Mouse (Mus musculus): ENCODE data around the gene Kxd1. TPM values are rescaled to one million over a fixed set of nuclear protein-coding genes. Genes with fewer than 3 reads are reported as not detected.

The Kxd1 gene
- polyA plus RNA-seq, 1 experiment from 2014 or later: 50.0 TPM

GRCm38 (mm10) chr8:70528182-70528797, 534 bp upstream of the Kxd1 start:
- peaks cover 13% of the 10 kb centered on the region for H3K4me1 ChIP-seq (ENCODE audit: control insufficient read depth, insufficient read depth, low read length)
- WGBS: 38% methylated on average over 13 of the region's 13 CpGs
- no peaks in the 10 kb centered on the region for H3K27me3 ChIP-seq (ENCODE audit: control insufficient read depth, insufficient read depth, low read length)
- peak overlapping the region; percentile 87 for H3K4me3 ChIP-seq (ENCODE audit: low read depth, low read length)
- H3K36me3 ChIP-seq (ENCODE audit: control insufficient read depth, insufficient read depth, low read length): peaks cover 13% of the 10 kb centered on the region; the same call in 1 of the 2 replicates
- H3K9me3 ChIP-seq (ENCODE audit: control insufficient read depth, low read length): no peaks in the 10 kb centered on the region
- H3K9ac ChIP-seq (ENCODE audit: low read length): peak overlapping the region; percentile 96
- H3K4me2 ChIP-seq: peak overlapping the region; percentile 88
- DNase-seq (ENCODE audit: low spot score, missing footprints): peak; percentile 91
- ATAC-seq (ENCODE audit: low FRiP score): no peak
- H3K27ac ChIP-seq (ENCODE audit: low read depth, low read length): no peak overlapping the region; the same call in 1 of the 2 replicates

GRCm38 (mm10) chr8:70527111-70527511, 645 bp downstream of the Kxd1 start:
- 3% methylated on average over 8 of the region's 8 CpGs for WGBS
- Histone ChIP-seq H3K9me3 (ENCODE audit: control insufficient read depth, low read length) (no peaks in the 10 kb centered on the region), H3K9ac (ENCODE audit: low read length) (peak overlapping the region; percentile 96), H3K4me3 (ENCODE audit: low read depth, low read length) (peak overlapping the region; percentile 87), H3K4me1 (ENCODE audit: control insufficient read depth, insufficient read depth, low read length) (peaks cover 17% of the 10 kb centered on the region), H3K27ac (ENCODE audit: low read depth, low read length) (no peak overlapping the region), H3K36me3 (ENCODE audit: control insufficient read depth, insufficient read depth, low read length) (peaks cover 7% of the 10 kb centered on the region; the same call in 1 of the 2 replicates), H3K4me2 (peak overlapping the region; percentile 88), H3K27me3 (ENCODE audit: control insufficient read depth, insufficient read depth, low read length) (no peaks in the 10 kb centered on the region)
- ATAC-seq (ENCODE audit: low FRiP score): no peak
- no peak for DNase-seq (ENCODE audit: low spot score, missing footprints)

GRCm38 (mm10) chr8:70522592-70523403, 5.0 kb downstream of the Kxd1 start:
- ATAC-seq (ENCODE audit: low FRiP score) (peak; percentile 81), DNase-seq (ENCODE audit: low spot score, missing footprints) (peak; percentile 99)
- H3K27me3 ChIP-seq (ENCODE audit: control insufficient read depth, insufficient read depth, low read length): no peaks in the 10 kb centered on the region
- peak overlapping the region; percentile 57 for H3K4me3 ChIP-seq (ENCODE audit: low read depth, low read length)
- no peaks in the 10 kb centered on the region for H3K9me3 ChIP-seq (ENCODE audit: control insufficient read depth, low read length)
- 1% methylated on average over 50 of the region's 51 CpGs for WGBS
- peak overlapping the region; percentile 45; the same call in 1 of the 2 replicates for H3K27ac ChIP-seq (ENCODE audit: low read depth, low read length)
- peaks cover 13% of the 10 kb centered on the region for H3K4me1 ChIP-seq (ENCODE audit: control insufficient read depth, insufficient read depth, low read length)
- H3K4me2 ChIP-seq: peak overlapping the region; percentile 68
- no peaks in the 10 kb centered on the region for H3K36me3 ChIP-seq (ENCODE audit: control insufficient read depth, insufficient read depth, low read length)
- H3K9ac ChIP-seq (ENCODE audit: low read length): peak overlapping the region; percentile 76

GRCm38 (mm10) chr8:70519606-70520005, 8.2 kb downstream of the Kxd1 start:
- H3K9ac ChIP-seq (ENCODE audit: low read length): no peak overlapping the region
- no peak overlapping the region for H3K4me3 ChIP-seq (ENCODE audit: low read depth, low read length)
- WGBS: 71% methylated on average over 2 of the region's 2 CpGs

GRCm38 (mm10) chr8:70519043-70519442, 8.7 kb downstream of the Kxd1 start:
- WGBS: 94% methylated on average over 6 of the region's 6 CpGs
- no peak overlapping the region for H3K4me2 ChIP-seq
- ATAC-seq (ENCODE audit: low FRiP score) (no peak), DNase-seq (ENCODE audit: low spot score, missing footprints) (no peak)
- no peaks in the 10 kb centered on the region for H3K9me3 ChIP-seq (ENCODE audit: control insufficient read depth, low read length)
- H3K27me3 ChIP-seq (ENCODE audit: control insufficient read depth, insufficient read depth, low read length): no peaks in the 10 kb centered on the region
- no peak overlapping the region for H3K4me3 ChIP-seq (ENCODE audit: low read depth, low read length)
- H3K27ac ChIP-seq (ENCODE audit: low read depth, low read length): no peak overlapping the region
- H3K9ac ChIP-seq (ENCODE audit: low read length): no peak overlapping the region
- no peaks in the 10 kb centered on the region; the same call in 1 of the 2 replicates for H3K36me3 ChIP-seq (ENCODE audit: control insufficient read depth, insufficient read depth, low read length)
- peaks cover 6% of the 10 kb centered on the region; the same call in 1 of the 2 replicates for H3K4me1 ChIP-seq (ENCODE audit: control insufficient read depth, insufficient read depth, low read length)

More at GRCm38 (mm10) chr8:70519606-70520005, 8.2 kb downstream of the Kxd1 start:
- no peak overlapping the region for H3K27ac ChIP-seq (ENCODE audit: low read depth, low read length)
- DNase-seq (ENCODE audit: low spot score, missing footprints) (no peak), ATAC-seq (ENCODE audit: low FRiP score) (no peak)
- no peaks in the 10 kb centered on the region for H3K36me3 ChIP-seq (ENCODE audit: control insufficient read depth, insufficient read depth, low read length)
- no peaks in the 10 kb centered on the region for H3K9me3 ChIP-seq (ENCODE audit: control insufficient read depth, low read length)
- H3K27me3 ChIP-seq (ENCODE audit: control insufficient read depth, insufficient read depth, low read length): no peaks in the 10 kb centered on the region
- no peak overlapping the region for H3K4me2 ChIP-seq
- H3K4me1 ChIP-seq (ENCODE audit: control insufficient read depth, insufficient read depth, low read length): peaks cover 6% of the 10 kb centered on the region; the same call in 1 of the 2 replicates

GRCm38 (mm10) chr8:70517940-70518643, 9.7 kb downstream of the Kxd1 start:
- 72% methylated on average over 10 of the region's 10 CpGs for WGBS

GRCm38 (mm10) chr8:70513441-70513840, 14.3 kb downstream of the Kxd1 start:
- no peak for DNase-seq (ENCODE audit: low spot score, missing footprints)
- ATAC-seq (ENCODE audit: low FRiP score): no peak
- 87% methylated on average over 2 of the region's 2 CpGs for WGBS
- peaks cover 13% of the 10 kb centered on the region for H3K4me1 ChIP-seq (ENCODE audit: control insufficient read depth, insufficient read depth, low read length)
- no peak overlapping the region for H3K4me3 ChIP-seq (ENCODE audit: low read depth, low read length)
- H3K9me3 ChIP-seq (ENCODE audit: control insufficient read depth, low read length): no peaks in the 10 kb centered on the region
- H3K27ac ChIP-seq (ENCODE audit: low read depth, low read length): no peak overlapping the region
- no peak overlapping the region for H3K4me2 ChIP-seq
- peaks cover 5% of the 10 kb centered on the region for H3K36me3 ChIP-seq (ENCODE audit: control insufficient read depth, insufficient read depth, low read length)
- H3K9ac ChIP-seq (ENCODE audit: low read length): no peak overlapping the region
- H3K27me3 ChIP-seq (ENCODE audit: control insufficient read depth, insufficient read depth, low read length): no peaks in the 10 kb centered on the region

More at GRCm38 (mm10) chr8:70517940-70518643, 9.7 kb downstream of the Kxd1 start:
- no peaks in the 10 kb centered on the region for H3K27me3 ChIP-seq (ENCODE audit: control insufficient read depth, insufficient read depth, low read length)
- peaks cover 6% of the 10 kb centered on the region; the same call in 1 of the 2 replicates for H3K4me1 ChIP-seq (ENCODE audit: control insufficient read depth, insufficient read depth, low read length)
- H3K36me3 ChIP-seq (ENCODE audit: control insufficient read depth, insufficient read depth, low read length): no peaks in the 10 kb centered on the region; the same call in none of the 2 replicates
- no peak overlapping the region for H3K27ac ChIP-seq (ENCODE audit: low read depth, low read length)
- ATAC-seq (ENCODE audit: low FRiP score) (no peak), DNase-seq (ENCODE audit: low spot score, missing footprints) (no peak)
- H3K4me3 ChIP-seq (ENCODE audit: low read depth, low read length): no peak overlapping the region
- H3K9ac ChIP-seq (ENCODE audit: low read length): no peak overlapping the region
- no peak overlapping the region for H3K4me2 ChIP-seq
- no peaks in the 10 kb centered on the region for H3K9me3 ChIP-seq (ENCODE audit: control insufficient read depth, low read length)

- DNase-seq (ENCODE audit: low spot score, missing footprints) (no peak), ATAC-seq (ENCODE audit: low FRiP score) (no peak)
- Histone ChIP-seq H3K4me2 (no peak overlapping the region), H3K27me3 (ENCODE audit: control insufficient read depth, insufficient read depth, low read length) (no peaks in the 10 kb centered on the region), H3K4me3 (ENCODE audit: low read depth, low read length) (no peak overlapping the region), H3K27ac (ENCODE audit: low read depth, low read length) (no peak overlapping the region), H3K36me3 (ENCODE audit: control insufficient read depth, insufficient read depth, low read length) (peaks cover 9% of the 10 kb centered on the region), H3K4me1 (ENCODE audit: control insufficient read depth, insufficient read depth, low read length) (peaks cover 17% of the 10 kb centered on the region), H3K9me3 (ENCODE audit: control insufficient read depth, low read length) (no peaks in the 10 kb centered on the region), H3K9ac (ENCODE audit: low read length) (no peak overlapping the region)
- WGBS: 86% methylated on average over 11 of the region's 11 CpGs
These were observed 15.4 kb downstream of the Kxd1 start for GRCm38 (mm10) chr8:70512253-70512903.
